Mouse (Mus musculus): ENCODE data around the gene Mybpc1.
A peak's percentile ranks its signal among the peaks of the same experiment; 100 is the strongest.
"Not testable (repeated sequence)": the region's sequence is repeated elsewhere in the genome, so short reads cannot be mapped to it uniquely, and the experiment has no call there.

The Mybpc1 gene

GRCm38 (mm10) chr10:88550225-88550624 lies 54.7 kb downstream of the Mybpc1 start:
- DNase-seq (ENCODE audit: low spot score in 2 of 2), result no peak

- no peak for DNase-seq (ENCODE audit: low spot score in 2 of 2)
Measured at GRCm38 (mm10) chr10:88547635-88548034, 57.3 kb downstream of the Mybpc1 start.

GRCm38 (mm10) chr10:88530631-88531030 lies 74.3 kb downstream of the Mybpc1 start:
- no peak for DNase-seq (ENCODE audit: low spot score in 2 of 2)

- no peak for DNase-seq (ENCODE audit: low spot score in 2 of 2)
Measured at GRCm38 (mm10) chr10:88524016-88524415, 80.9 kb downstream of the Mybpc1 start.

GRCm38 (mm10) chr10:88523212-88523611 lies 81.7 kb downstream of the Mybpc1 start:
- no peak for DNase-seq (ENCODE audit: low spot score in 2 of 2)

- no peak for DNase-seq (ENCODE audit: low spot score in 2 of 2)
Measured at GRCm38 (mm10) chr10:88522795-88523194, 82.2 kb downstream of the Mybpc1 start.

GRCm38 (mm10) chr10:88515049-88515448 lies 89.9 kb downstream of the Mybpc1 start:
- DNase-seq (ENCODE audit: low spot score in 2 of 2), result not testable (repeated sequence)

- DNase-seq (ENCODE audit: low spot score in 2 of 2), result peak; percentile 35 to 72
Measured at GRCm38 (mm10) chr10:88514495-88514894, 90.5 kb downstream of the Mybpc1 start.

GRCm38 (mm10) chr10:88513574-88514135 lies 91.3 kb downstream of the Mybpc1 start:
- no peak for DNase-seq (ENCODE audit: low spot score in 2 of 2)

GRCm38 (mm10) chr10:88511355-88511754 lies 93.6 kb downstream of the Mybpc1 start:
- no peak for DNase-seq (ENCODE audit: low spot score in 2 of 2)

- peak in 1 of 2 experiments; percentile 50 for DNase-seq (ENCODE audit: low spot score in 2 of 2)
Measured at GRCm38 (mm10) chr10:88510503-88511271, 94.3 kb downstream of the Mybpc1 start.

- no peak for DNase-seq (ENCODE audit: low spot score in 2 of 2)
Measured at GRCm38 (mm10) chr10:88507691-88508143, 97.2 kb downstream of the Mybpc1 start.

GRCm38 (mm10) chr10:88505256-88505655 lies 99.7 kb downstream of the Mybpc1 start:
- no peak for DNase-seq (ENCODE audit: low spot score in 2 of 2)

GRCm38 (mm10) chr10:88504481-88504880 lies 100.5 kb downstream of the Mybpc1 start:
- no peak for DNase-seq (ENCODE audit: low spot score in 2 of 2)

- DNase-seq (ENCODE audit: low spot score in 2 of 2), result peak; percentile 74 to 83
Measured at GRCm38 (mm10) chr10:88503421-88504314, 101.3 kb downstream of the Mybpc1 start, which contains the start of gene Chpt1. Gene Chpt1 (minus strand): TSS chr10:88504073.

- DNase-seq (ENCODE audit: low spot score in 2 of 2), result no peak
Measured at GRCm38 (mm10) chr10:88502919-88503318, 102.0 kb downstream of the Mybpc1 start.

- no peak for DNase-seq (ENCODE audit: low spot score in 2 of 2)
Measured at GRCm38 (mm10) chr10:88501886-88502765, 102.8 kb downstream of the Mybpc1 start.

GRCm38 (mm10) chr10:88501370-88501769 lies 103.6 kb downstream of the Mybpc1 start:
- no peak for DNase-seq (ENCODE audit: low spot score in 2 of 2)

- DNase-seq (ENCODE audit: low spot score in 2 of 2), result no peak
Measured at GRCm38 (mm10) chr10:88499993-88500392, 105.0 kb downstream of the Mybpc1 start.

- no peak for DNase-seq (ENCODE audit: low spot score in 2 of 2)
Measured at GRCm38 (mm10) chr10:88496864-88497564, 107.9 kb downstream of the Mybpc1 start.
